Mouse (Mus musculus): ENCODE data around the gene A630076J17Rik. TPM values are rescaled to one million over a fixed set of nuclear protein-coding genes. Genes with fewer than 3 reads are reported as not detected.

A630076J17Rik gene
- polyA plus RNA-seq, 1 experiment from 2014 or later, result not detected

DNA sequence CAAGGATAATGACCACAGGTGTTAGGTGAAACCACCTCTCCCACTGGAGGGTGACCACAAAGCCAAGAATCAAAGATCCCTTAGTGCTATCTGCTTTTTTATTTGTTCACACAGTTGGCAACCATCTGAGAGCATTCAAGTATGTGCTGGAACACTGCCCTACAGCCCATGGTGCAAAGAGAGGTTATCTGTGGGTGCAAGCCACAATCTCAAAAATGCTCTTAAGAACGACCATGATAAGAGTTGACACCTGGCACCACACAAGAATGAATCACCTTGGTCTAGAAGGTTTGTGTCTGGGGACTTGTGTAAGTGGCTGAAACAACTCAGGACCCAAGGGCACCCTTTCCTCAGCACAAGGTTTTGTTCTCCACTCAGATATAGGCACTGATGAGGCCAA is 7.2 kb upstream of the A630076J17Rik start:
- Histone ChIP-seq H3K9me3 (ENCODE audit: control insufficient read depth, low read length) (peaks cover 2% of the 10 kb centered on the region; the same call in 1 of the 2 replicates), H3K4me3 (replicated peaks; ENCODE audit: low read length) (no peak overlapping the region), H3K9ac (replicated peaks; ENCODE audit: low read depth, low read length) (no peak overlapping the region), H3K4me1 (replicated peaks; ENCODE audit: control insufficient read depth, insufficient read depth, low read length) (no peaks in the 10 kb centered on the region), H3K27me3 (replicated peaks; ENCODE audit: control insufficient read depth, insufficient read depth, low read length) (no peaks in the 10 kb centered on the region), H3K27ac (ENCODE audit: low read length) (no peak overlapping the region), H3K4me2 (ENCODE audit: low read length) (no peak overlapping the region), H3K36me3 (ENCODE audit: control insufficient read depth, insufficient read depth) (no peaks in the 10 kb centered on the region)
- no peak for ATAC-seq
- WGBS, result 77% methylated on average over 1 of the region's 1 CpGs

DNA sequence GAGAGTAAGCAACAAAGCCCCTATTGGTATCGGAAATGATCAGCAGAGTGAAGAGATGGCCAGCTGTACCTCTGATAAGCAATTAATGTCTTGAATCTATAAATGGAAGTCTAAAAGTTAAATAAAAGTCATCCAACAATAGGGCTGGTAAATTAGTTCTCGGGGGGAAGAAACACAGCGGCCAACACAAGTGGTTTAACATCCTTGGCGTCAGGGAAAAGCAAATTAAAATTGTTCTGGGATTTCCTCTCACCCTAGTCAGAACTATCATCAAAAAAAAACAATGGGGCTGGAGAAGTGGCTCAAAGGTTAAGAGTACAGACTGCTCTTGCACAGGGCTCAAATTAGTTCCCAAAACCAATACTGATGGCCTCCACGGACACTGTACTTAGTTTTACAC is 4.6 kb upstream of the A630076J17Rik start:
- H3K4me2 ChIP-seq (ENCODE audit: low read length), result no peak overlapping the region
- ATAC-seq, result no peak
- no peaks in the 10 kb centered on the region for H3K4me1 ChIP-seq (replicated peaks; ENCODE audit: control insufficient read depth, insufficient read depth, low read length)
- H3K36me3 ChIP-seq (ENCODE audit: control insufficient read depth, insufficient read depth), result no peaks in the 10 kb centered on the region
- no peaks in the 10 kb centered on the region for H3K27me3 ChIP-seq (replicated peaks; ENCODE audit: control insufficient read depth, insufficient read depth, low read length)
- H3K4me3 ChIP-seq (replicated peaks; ENCODE audit: low read length), result no peak overlapping the region
- H3K9me3 ChIP-seq (ENCODE audit: control insufficient read depth, low read length), result peaks cover 2% of the 10 kb centered on the region; the same call in 1 of the 2 replicates
- 92% methylated on average over 5 of the region's 5 CpGs for whole genome bisulfite sequencing
- no peak overlapping the region for H3K9ac ChIP-seq (replicated peaks; ENCODE audit: low read depth, low read length)
- no peak overlapping the region for H3K27ac ChIP-seq (ENCODE audit: low read length)

DNA sequence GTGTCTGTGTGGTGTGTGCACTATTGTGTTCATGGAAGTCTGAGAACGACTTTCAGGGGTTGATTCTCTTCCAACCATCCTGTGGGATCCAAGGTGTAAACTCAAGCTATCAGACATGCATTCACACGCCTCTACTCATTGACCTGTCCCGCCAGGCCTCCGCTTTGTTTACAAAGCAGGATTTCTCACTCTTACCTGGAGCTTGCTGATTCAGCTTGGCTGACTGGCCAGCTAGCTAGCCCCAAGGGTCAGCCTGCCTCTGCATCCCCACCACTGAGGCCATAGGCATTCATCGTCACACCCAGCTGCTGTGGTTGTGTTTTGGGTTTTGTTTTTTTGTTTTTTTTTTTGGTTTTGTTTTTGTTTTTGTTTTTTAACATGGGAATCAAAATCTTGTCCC is 1.2 kb upstream of the A630076J17Rik start:
- Histone ChIP-seq H3K9ac (replicated peaks; ENCODE audit: low read depth, low read length) (no peak overlapping the region), H3K27me3 (replicated peaks; ENCODE audit: control insufficient read depth, insufficient read depth, low read length) (peaks cover 2% of the 10 kb centered on the region; the same call in 1 of the 2 replicates), H3K4me1 (replicated peaks; ENCODE audit: control insufficient read depth, insufficient read depth, low read length) (no peaks in the 10 kb centered on the region; the same call in 1 of the 2 replicates), H3K4me2 (ENCODE audit: low read length) (no peak overlapping the region), H3K9me3 (ENCODE audit: control insufficient read depth, low read length) (peaks cover 1% of the 10 kb centered on the region; the same call in 1 of the 2 replicates), H3K4me3 (replicated peaks; ENCODE audit: low read length) (no peak overlapping the region), H3K36me3 (ENCODE audit: control insufficient read depth, insufficient read depth) (no peaks in the 10 kb centered on the region), H3K27ac (ENCODE audit: low read length) (no peak overlapping the region)
- WGBS, result 84% methylated on average over 5 of the region's 5 CpGs
- ATAC-seq, result no peak

DNA sequence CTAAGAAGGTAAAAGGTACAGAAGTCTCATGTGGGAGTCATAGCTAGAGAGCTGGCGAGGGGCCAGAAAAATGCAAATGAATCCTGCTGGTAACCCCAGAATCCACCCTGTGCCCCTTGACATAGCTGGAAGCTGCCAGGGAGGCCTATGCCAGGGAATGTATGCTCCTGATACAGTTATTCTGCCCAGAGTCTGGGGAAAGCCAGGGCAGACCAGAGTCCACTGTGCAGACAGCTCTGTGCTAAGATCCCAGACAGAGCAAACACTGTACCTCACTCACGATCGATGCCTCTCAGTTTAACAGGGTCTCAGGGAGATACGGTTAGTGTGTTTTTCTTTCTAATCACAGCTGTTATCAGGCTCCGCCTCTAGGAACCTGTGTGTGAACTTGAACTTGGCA is 592 bp upstream of the A630076J17Rik start:
- no peaks in the 10 kb centered on the region for H3K36me3 ChIP-seq (ENCODE audit: control insufficient read depth, insufficient read depth)

DNA sequence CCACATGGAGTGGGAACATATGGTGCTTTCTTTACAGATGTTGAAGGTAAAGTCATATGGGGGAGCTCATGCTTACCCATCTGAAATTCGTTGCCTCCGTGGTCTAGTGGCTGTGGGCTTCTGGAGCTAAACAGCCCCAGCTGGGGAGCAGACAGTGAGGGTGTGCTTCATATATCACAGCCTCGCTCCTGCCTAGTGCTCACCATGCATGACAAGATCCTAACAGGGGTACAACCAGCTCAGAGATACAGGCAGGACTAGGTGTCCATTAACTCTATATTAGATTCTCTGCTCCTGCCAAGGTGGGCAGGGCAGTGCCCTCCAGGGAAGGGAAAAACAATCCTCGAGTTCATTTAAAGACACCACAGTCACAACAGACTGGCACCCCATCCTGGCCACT is 788 bp downstream of the A630076J17Rik start:
- WGBS, result 63% methylated on average over 4 of the region's 4 CpGs
- H3K4me1 ChIP-seq (replicated peaks; ENCODE audit: control insufficient read depth, insufficient read depth, low read length), result no peaks in the 10 kb centered on the region; the same call in 1 of the 2 replicates
- H3K36me3 ChIP-seq (ENCODE audit: control insufficient read depth, insufficient read depth), result no peaks in the 10 kb centered on the region
- H3K9me3 ChIP-seq (ENCODE audit: control insufficient read depth, low read length), result no peaks in the 10 kb centered on the region
- no peak overlapping the region for H3K9ac ChIP-seq (replicated peaks; ENCODE audit: low read depth, low read length)
- H3K27me3 ChIP-seq (replicated peaks; ENCODE audit: control insufficient read depth, insufficient read depth, low read length), result peaks cover 2% of the 10 kb centered on the region; the same call in 1 of the 2 replicates
- H3K27ac ChIP-seq (ENCODE audit: low read length), result no peak overlapping the region
- no peak overlapping the region for H3K4me3 ChIP-seq (replicated peaks; ENCODE audit: low read length)
- no peak overlapping the region for H3K4me2 ChIP-seq (ENCODE audit: low read length)
- no peak for ATAC-seq

More for the DNA sequence above, 592 bp upstream of the A630076J17Rik start:
- H3K4me3 ChIP-seq (replicated peaks; ENCODE audit: low read length), result no peak overlapping the region
- H3K9me3 ChIP-seq (ENCODE audit: control insufficient read depth, low read length), result no peaks in the 10 kb centered on the region
- 83% methylated on average over 5 of the region's 5 CpGs for WGBS
- H3K9ac ChIP-seq (replicated peaks; ENCODE audit: low read depth, low read length), result no peak overlapping the region
- no peaks in the 10 kb centered on the region; the same call in 1 of the 2 replicates for H3K4me1 ChIP-seq (replicated peaks; ENCODE audit: control insufficient read depth, insufficient read depth, low read length)
- H3K27me3 ChIP-seq (replicated peaks; ENCODE audit: control insufficient read depth, insufficient read depth, low read length), result peaks cover 2% of the 10 kb centered on the region; the same call in 1 of the 2 replicates
- no peak for ATAC-seq
- H3K4me2 ChIP-seq (ENCODE audit: low read length), result no peak overlapping the region
- no peak overlapping the region for H3K27ac ChIP-seq (ENCODE audit: low read length)

DNA sequence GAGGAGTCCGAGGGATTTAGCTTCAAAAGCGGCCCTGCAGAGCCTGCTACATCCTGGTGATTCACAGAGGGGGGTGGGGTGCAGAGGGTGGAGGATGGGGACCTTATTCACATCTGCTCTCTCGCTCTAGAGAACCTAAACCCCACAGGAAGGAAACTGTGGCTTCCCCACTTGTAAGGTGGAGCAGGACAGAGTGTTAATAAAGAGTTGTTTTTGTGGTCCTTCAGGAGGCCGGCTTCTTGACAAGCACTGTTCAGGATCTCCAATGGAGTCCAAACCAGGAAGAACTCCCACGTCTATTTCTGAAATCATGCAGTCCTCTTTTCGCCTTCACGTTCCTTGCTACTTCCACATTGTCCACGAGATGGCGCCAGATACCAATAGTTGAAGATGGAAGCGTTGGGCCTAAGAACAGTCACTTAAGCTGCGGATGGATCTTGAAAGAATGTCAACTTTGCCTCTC is 3.0 kb downstream of the A630076J17Rik start:
- ATAC-seq, result peak; percentile 75
- no peak overlapping the region for H3K27ac ChIP-seq (ENCODE audit: low read length)
- H3K4me3 ChIP-seq (replicated peaks; ENCODE audit: low read length), result no peak overlapping the region
- H3K27me3 ChIP-seq (replicated peaks; ENCODE audit: control insufficient read depth, insufficient read depth, low read length), result peaks cover 2% of the 10 kb centered on the region; the same call in 1 of the 2 replicates
- WGBS, result 6% methylated on average over 11 of the region's 11 CpGs
- 0 out of 2 replicates have a peak overlapping the region, but pooled peaks have one; percentile 17 for H3K9ac ChIP-seq (replicated peaks; ENCODE audit: low read depth, low read length)
- no peaks in the 10 kb centered on the region for H3K36me3 ChIP-seq (ENCODE audit: control insufficient read depth, insufficient read depth)
- H3K9me3 ChIP-seq (ENCODE audit: control insufficient read depth, low read length), result no peaks in the 10 kb centered on the region
- H3K4me2 ChIP-seq (ENCODE audit: low read length), result no peak overlapping the region
- H3K4me1 ChIP-seq (replicated peaks; ENCODE audit: control insufficient read depth, insufficient read depth, low read length), result no peaks in the 10 kb centered on the region; the same call in 1 of the 2 replicates

DNA sequence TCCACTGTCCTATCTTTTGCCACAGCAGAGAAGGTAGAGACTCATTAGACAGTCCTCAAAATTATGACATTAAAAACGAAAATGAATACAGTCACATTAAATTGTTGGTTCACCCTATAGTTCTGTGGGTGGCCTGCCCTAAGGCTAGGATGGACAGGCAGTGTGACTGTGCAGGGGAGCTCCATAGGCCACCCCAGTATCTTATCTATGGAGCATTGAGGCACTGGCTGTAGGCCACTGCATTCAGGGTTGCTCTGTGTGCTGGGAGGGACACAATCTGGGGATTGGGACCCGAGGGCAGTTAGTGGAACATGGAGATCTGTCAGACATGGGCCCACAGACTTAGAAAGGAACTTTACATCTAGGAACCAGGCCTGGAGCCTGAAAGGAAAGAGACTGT is 3.5 kb downstream of the A630076J17Rik start:
- peak; percentile 47; the same call in 1 of the 2 replicates for ATAC-seq
- Histone ChIP-seq H3K27me3 (replicated peaks; ENCODE audit: control insufficient read depth, insufficient read depth, low read length) (peaks cover 2% of the 10 kb centered on the region; the same call in 1 of the 2 replicates), H3K9me3 (ENCODE audit: control insufficient read depth, low read length) (no peaks in the 10 kb centered on the region), H3K4me2 (ENCODE audit: low read length) (no peak overlapping the region), H3K27ac (ENCODE audit: low read length) (no peak overlapping the region), H3K9ac (replicated peaks; ENCODE audit: low read depth, low read length) (no peak overlapping the region), H3K4me1 (replicated peaks; ENCODE audit: control insufficient read depth, insufficient read depth, low read length) (no peaks in the 10 kb centered on the region; the same call in 1 of the 2 replicates), H3K4me3 (replicated peaks; ENCODE audit: low read length) (no peak overlapping the region), H3K36me3 (ENCODE audit: control insufficient read depth, insufficient read depth) (no peaks in the 10 kb centered on the region)
- WGBS, result 25% methylated on average over 2 of the region's 2 CpGs

DNA sequence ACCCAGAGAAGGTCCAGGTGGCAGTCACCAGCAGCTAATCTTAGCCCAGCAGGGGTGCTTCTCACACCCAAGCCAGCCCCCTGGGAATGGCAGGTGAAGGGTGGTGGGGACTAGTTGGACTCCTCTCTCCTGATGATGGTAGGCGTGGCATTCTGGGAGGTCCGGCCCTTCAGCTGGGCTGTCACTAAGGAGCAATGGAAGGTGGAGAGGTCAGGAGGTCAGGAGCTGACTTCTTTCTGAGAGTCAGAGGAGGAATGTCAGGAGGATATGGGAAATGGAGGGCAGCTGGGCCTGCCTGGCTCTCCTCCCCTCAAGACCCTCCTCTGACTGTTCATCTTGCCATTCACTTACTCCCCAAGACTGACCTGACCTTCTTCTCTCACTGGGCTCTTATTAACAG is 7.6 kb downstream of the A630076J17Rik start:
- Histone ChIP-seq H3K4me3 (replicated peaks; ENCODE audit: low read length) (no peak overlapping the region), H3K9me3 (ENCODE audit: control insufficient read depth, low read length) (no peaks in the 10 kb centered on the region), H3K4me2 (ENCODE audit: low read length) (no peak overlapping the region), H3K4me1 (replicated peaks; ENCODE audit: control insufficient read depth, insufficient read depth, low read length) (peaks cover 7% of the 10 kb centered on the region), H3K36me3 (ENCODE audit: control insufficient read depth, insufficient read depth) (no peaks in the 10 kb centered on the region), H3K27me3 (replicated peaks; ENCODE audit: control insufficient read depth, insufficient read depth, low read length) (no peaks in the 10 kb centered on the region), H3K9ac (replicated peaks; ENCODE audit: low read depth, low read length) (no peak overlapping the region), H3K27ac (ENCODE audit: low read length) (no peak overlapping the region)
- ATAC-seq, result no peak
- 70% methylated on average over 2 of the region's 2 CpGs for WGBS

DNA sequence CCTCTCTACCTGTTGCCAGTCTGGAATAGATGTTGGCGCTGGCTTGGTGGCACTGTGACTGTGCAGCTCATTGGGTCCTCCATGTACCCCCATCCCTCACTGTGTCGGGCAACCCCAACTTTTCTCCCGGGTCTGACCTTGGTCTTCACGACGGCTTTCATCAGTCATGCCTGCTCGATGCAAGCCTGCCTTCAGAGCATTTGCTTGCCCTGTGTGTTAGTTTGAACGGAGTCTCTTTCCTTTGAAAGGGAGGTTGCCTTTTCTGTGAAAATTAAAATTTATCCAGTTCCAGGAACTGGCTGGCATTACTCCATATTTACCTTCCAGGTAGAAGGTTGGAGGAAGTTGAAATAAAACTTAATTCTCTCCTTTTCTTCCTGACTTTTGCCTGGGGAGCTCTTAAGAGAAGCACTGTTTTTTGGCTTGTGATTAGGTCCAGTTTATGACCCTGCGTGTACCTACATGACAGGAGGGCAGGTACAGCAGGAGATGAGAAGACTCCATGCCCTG is 8.1 kb downstream of the A630076J17Rik start:
- WGBS, result 89% methylated on average over 8 of the region's 8 CpGs

More for the DNA sequence above, 8.1 kb downstream of the A630076J17Rik start:
- no peak overlapping the region for H3K27ac ChIP-seq (ENCODE audit: low read length)
- H3K9me3 ChIP-seq (ENCODE audit: control insufficient read depth, low read length), result no peaks in the 10 kb centered on the region
- ATAC-seq, result no peak
- H3K4me3 ChIP-seq (replicated peaks; ENCODE audit: low read length), result no peak overlapping the region
- no peaks in the 10 kb centered on the region for H3K27me3 ChIP-seq (replicated peaks; ENCODE audit: control insufficient read depth, insufficient read depth, low read length)
- H3K4me2 ChIP-seq (ENCODE audit: low read length), result no peak overlapping the region
- no peak overlapping the region for H3K9ac ChIP-seq (replicated peaks; ENCODE audit: low read depth, low read length)
- H3K36me3 ChIP-seq (ENCODE audit: control insufficient read depth, insufficient read depth), result no peaks in the 10 kb centered on the region
- H3K4me1 ChIP-seq (replicated peaks; ENCODE audit: control insufficient read depth, insufficient read depth, low read length), result peaks cover 7% of the 10 kb centered on the region
